Mouse (Mus musculus) midbrain, embryonic 15.5 days (tissue): ENCODE results near the gene Adam1a. TPM values are rescaled to one million over a fixed set of nuclear protein-coding genes. Genes with fewer than 3 reads are reported as not detected.

Source experiments
- ATAC-seq: fragments of 200-750 bp; cut with Nextera tagmentation; replicated peaks from 2 replicates; pipeline ENCODE4 v1.8.0; 2017; ENCODE audit warnings: moderate TSS enrichment
- H3K27ac ChIP-seq: fragments of 300-500 bp; sonication (generic); 2 replicates; pipeline ENCODE4 v1.5.1; 2015; ENCODE audit warnings: mild to moderate bottlenecking, inconsistent platforms
- H3K27me3 ChIP-seq: fragments of 300-500 bp; sonication (generic); replicated peaks from 2 replicates; pipeline ENCODE4 v1.6.1; 2015; ENCODE audit warnings: inconsistent platforms
- H3K36me3 ChIP-seq: fragments of 300-500 bp; sonication (generic); replicated peaks from 2 replicates; pipeline ENCODE4 v1.6.1; 2015; ENCODE audit warnings: inconsistent platforms
- H3K4me1 ChIP-seq: fragments of 300-500 bp; sonication (generic); 2 replicates; pipeline ENCODE4 v1.6.1; 2015; ENCODE audit warnings: inconsistent platforms
- H3K4me2 ChIP-seq: fragments of 300-500 bp; sonication (generic); 2 replicates; pipeline ENCODE4 v1.6.1; 2015; ENCODE audit warnings: inconsistent platforms, mild to moderate bottlenecking, moderate library complexity
- H3K4me3 ChIP-seq: fragments of 300-500 bp; sonication (generic); 2 replicates; pipeline ENCODE4 v1.5.1; 2015; ENCODE audit warnings: mild to moderate bottlenecking, inconsistent platforms
- H3K9ac ChIP-seq: fragments of 300-500 bp; sonication (generic); 2 replicates; pipeline ENCODE4 v1.6.1; 2015; ENCODE audit warnings: mild to moderate bottlenecking, inconsistent platforms
- H3K9me3 ChIP-seq: fragments of 300-500 bp; sonication (generic); 2 replicates; pipeline ENCODE4 v1.6.1; 2016; ENCODE audit warnings: inconsistent platforms
- WGBS: fragments of 180-500 bp; shearing (Covaris S2); methylation state at CpG from one replicate; pipeline ENCODE4 v1.1.7; 2015; ENCODE audit warnings: mixed read lengths; 5-methylcytosine and 5-hydroxymethylcytosine counted together
- polyA plus RNA-seq: library from polyadenylated mRNA; unstranded; fragments of >200 nt; fragmentation: Nextera tagmentation; extraction: Ambion mirVana; gene quantifications from 2 replicates; pipeline ENCODE4 v1.2.1, GENCODE M21; 2015

Gene Adam1a
- polyA plus RNA-seq, 1 experiment from 2014 or later = 7.3 TPM

DNA sequence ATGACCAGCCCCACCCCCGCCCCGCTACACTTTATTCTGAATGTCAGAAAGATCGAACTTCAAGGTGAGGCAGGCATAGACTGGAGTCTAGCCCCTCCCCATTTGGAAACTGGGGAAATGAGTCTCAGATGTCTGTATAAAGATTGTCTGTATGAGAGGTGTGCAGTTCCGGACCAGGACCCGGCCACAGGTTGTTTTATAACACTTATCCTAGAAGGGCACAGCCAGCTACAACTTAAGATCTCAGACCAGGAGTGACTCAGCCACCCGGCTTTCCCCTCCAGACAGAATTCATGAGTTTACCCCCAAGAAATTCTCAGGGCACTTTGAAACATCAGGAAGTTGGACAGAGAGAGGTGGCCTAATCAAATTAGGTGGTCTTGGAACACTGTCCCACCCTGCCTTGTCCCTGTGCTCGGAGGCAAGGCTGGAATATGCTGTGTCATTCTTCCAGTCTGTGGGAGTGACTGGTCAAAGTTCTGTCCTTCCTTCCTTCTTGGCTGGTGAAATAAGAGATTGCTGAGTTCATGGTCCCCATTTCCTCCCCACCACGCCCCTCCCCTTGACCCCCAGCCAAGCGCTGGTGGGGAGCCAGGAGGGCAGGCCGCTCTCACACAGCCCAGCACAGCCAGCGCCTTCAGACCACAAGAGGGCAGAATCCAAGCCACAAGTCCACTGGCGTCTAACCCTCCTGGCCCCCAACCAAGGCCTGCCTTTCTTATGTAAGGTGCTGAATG is 38.7 kb upstream of the Adam1a start:
- peaks cover 12% of the 10 kb centered on the region; the same call in 1 of the 2 replicates for H3K36me3 ChIP-seq
- H3K9me3 ChIP-seq = no peaks in the 10 kb centered on the region
- ATAC-seq = no peak
- no peak overlapping the region for H3K27ac ChIP-seq
- H3K9ac ChIP-seq = no peak overlapping the region
- WGBS = 58% methylated on average over 12 of the region's 12 CpGs
- H3K27me3 ChIP-seq = no peaks in the 10 kb centered on the region
- no peaks in the 10 kb centered on the region for H3K4me1 ChIP-seq
- H3K4me3 ChIP-seq = no peak overlapping the region
- H3K4me2 ChIP-seq = no peak overlapping the region

GRCm38 (mm10) chr5:121581945-121582344 is 36.7 kb upstream of the Adam1a start:
- Histone ChIP-seq H3K27me3 (no peaks in the 10 kb centered on the region), H3K9ac (no peak overlapping the region), H3K9me3 (no peaks in the 10 kb centered on the region), H3K36me3 (peaks cover 12% of the 10 kb centered on the region; the same call in 1 of the 2 replicates), H3K4me3 (no peak overlapping the region), H3K4me1 (no peaks in the 10 kb centered on the region), H3K4me2 (no peak overlapping the region), H3K27ac (no peak overlapping the region)
- 94% methylated on average over 8 of the region's 8 CpGs for WGBS
- ATAC-seq = no peak

GRCm38 (mm10) chr5:121576927-121577488 is 31.7 kb upstream of the Adam1a start:
- Histone ChIP-seq H3K27me3 (no peaks in the 10 kb centered on the region), H3K36me3 (peaks cover 16% of the 10 kb centered on the region; the same call in 1 of the 2 replicates), H3K4me3 (no peak overlapping the region), H3K9ac (no peak overlapping the region), H3K4me2 (no peak overlapping the region), H3K9me3 (no peaks in the 10 kb centered on the region), H3K4me1 (no peaks in the 10 kb centered on the region), H3K27ac (no peak overlapping the region)
- 88% methylated on average over 11 of the region's 11 CpGs for WGBS
- ATAC-seq = no peak

DNA sequence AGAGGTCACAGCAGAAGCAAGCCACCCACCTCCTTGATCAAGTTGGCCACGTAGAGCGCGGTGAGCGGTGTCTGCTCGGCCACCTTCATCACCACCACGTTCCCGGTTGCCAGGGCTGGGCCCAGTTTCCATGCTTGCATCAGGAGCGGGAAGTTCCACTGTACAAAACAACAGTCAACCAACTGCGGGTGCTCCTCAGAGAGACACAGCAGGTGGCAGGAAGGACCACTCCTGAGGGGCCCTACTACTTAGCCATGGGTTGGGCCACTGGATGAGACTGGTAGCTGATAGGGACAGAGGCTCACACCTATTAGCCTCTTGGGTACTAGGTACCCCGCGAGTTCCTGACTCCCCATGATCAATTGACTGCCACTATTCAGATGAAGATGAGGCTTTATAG is 30.6 kb upstream of the Adam1a start:
- no peak overlapping the region for H3K4me3 ChIP-seq
- H3K9ac ChIP-seq = no peak overlapping the region
- H3K4me1 ChIP-seq = no peaks in the 10 kb centered on the region
- H3K9me3 ChIP-seq = no peaks in the 10 kb centered on the region
- H3K27ac ChIP-seq = no peak overlapping the region
- H3K4me2 ChIP-seq = no peak overlapping the region
- no peaks in the 10 kb centered on the region for H3K27me3 ChIP-seq
- ATAC-seq = no peak
- WGBS = 92% methylated on average over 11 of the region's 11 CpGs
- H3K36me3 ChIP-seq = peaks cover 16% of the 10 kb centered on the region; the same call in 1 of the 2 replicates

DNA sequence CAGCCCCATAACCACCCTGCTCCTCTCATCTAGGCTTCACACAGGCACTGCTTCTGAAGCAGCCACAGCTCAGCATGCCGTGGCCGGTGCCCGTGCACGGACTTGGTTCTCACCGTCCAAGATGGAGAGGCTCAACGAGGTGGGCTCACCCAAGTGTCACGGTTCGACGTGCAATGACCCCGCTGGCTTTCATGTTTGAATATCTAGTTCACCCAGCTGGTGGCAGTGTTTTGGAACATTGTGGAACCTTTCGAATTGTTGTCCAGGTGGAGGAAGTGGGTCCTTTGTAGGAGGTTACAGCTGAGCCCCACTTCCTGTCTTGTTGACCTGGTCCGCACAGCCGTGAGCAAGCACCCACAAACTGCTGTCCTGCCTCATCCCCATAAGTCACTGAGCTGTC is 28.9 kb upstream of the Adam1a start:
- Histone ChIP-seq H3K27me3 (no peaks in the 10 kb centered on the region), H3K4me2 (no peak overlapping the region), H3K27ac (no peak overlapping the region), H3K9ac (no peak overlapping the region), H3K9me3 (no peaks in the 10 kb centered on the region), H3K4me3 (no peak overlapping the region), H3K4me1 (no peaks in the 10 kb centered on the region), H3K36me3 (peaks cover 6% of the 10 kb centered on the region; the same call in 1 of the 2 replicates)
- ATAC-seq = no peak
- 88% methylated on average over 13 of the region's 13 CpGs for WGBS

DNA sequence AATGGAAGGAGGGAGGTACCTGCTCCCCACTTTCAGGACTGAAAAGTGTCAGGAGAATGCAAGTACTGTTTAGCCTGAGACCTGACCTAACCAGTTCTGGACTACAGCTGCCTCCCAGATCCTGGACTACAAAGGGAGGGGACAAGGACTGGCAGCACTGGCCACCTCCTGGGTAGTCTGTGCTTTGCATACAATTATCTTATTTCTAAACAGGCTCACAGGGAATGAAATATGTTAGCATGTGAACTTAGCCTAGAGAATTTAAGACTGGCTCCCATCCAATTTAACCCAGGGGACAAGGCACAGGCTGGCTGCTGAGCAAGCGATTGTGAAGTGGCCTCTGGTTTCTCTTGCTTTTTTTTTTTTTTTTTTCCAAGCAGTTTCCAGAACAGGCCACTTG is 25.5 kb upstream of the Adam1a start:
- no peak overlapping the region for H3K4me3 ChIP-seq
- 73% methylated on average over 1 of the region's 1 CpGs for WGBS
- H3K4me2 ChIP-seq = no peak overlapping the region
- H3K4me1 ChIP-seq = no peaks in the 10 kb centered on the region
- H3K9me3 ChIP-seq = no peaks in the 10 kb centered on the region
- no peak overlapping the region for H3K27ac ChIP-seq
- H3K27me3 ChIP-seq = no peaks in the 10 kb centered on the region
- peaks cover 4% of the 10 kb centered on the region; the same call in 1 of the 2 replicates for H3K36me3 ChIP-seq
- H3K9ac ChIP-seq = no peak overlapping the region
- no peak for ATAC-seq

- Histone ChIP-seq H3K27me3 (no peaks in the 10 kb centered on the region), H3K36me3 (peaks cover 4% of the 10 kb centered on the region; the same call in 1 of the 2 replicates), H3K4me1 (no peaks in the 10 kb centered on the region), H3K4me2 (no peak overlapping the region), H3K9me3 (no peaks in the 10 kb centered on the region), H3K9ac (no peak overlapping the region), H3K27ac (no peak overlapping the region), H3K4me3 (no peak overlapping the region)
- no peak for ATAC-seq
- WGBS = 67% methylated on average over 8 of the region's 9 CpGs
These were observed 24.7 kb upstream of the Adam1a start for GRCm38 (mm10) chr5:121569881-121570420.

DNA sequence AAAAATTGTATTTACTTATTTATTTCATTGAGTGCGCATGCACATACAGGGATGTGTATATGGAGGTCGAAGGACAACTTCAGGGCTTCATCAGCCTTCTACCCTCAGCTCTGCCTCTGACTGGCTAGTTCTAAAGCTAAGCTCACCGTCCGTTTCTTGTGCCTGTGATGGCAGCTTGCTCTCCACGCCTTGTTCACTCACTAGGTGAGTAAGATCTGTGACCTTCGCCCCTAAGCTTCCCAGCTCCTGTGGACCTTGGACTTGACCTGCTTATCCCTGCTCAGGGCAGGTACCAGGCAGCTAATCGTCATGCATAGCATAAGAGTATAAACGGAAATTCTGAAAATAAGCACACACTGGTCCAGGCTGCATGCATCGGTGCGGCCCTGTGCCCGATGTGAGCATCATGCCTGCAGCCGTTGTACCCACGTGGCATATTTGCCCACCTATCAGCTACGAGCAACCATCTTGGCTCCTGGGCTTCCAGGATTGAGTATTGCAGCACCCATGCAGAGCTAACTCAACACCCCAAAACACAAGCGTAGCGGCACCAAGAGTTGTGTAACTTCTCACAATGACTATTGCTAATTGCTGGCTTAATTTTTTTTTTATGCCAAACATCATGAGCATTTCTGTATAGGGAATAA is 20.9 kb upstream of the Adam1a start:
- peaks cover 3% of the 10 kb centered on the region; the same call in 1 of the 2 replicates for H3K4me1 ChIP-seq
- H3K27me3 ChIP-seq = no peaks in the 10 kb centered on the region
- no peaks in the 10 kb centered on the region for H3K36me3 ChIP-seq
- WGBS = 91% methylated on average over 16 of the region's 16 CpGs
- no peak overlapping the region for H3K4me3 ChIP-seq
- no peak overlapping the region for H3K9ac ChIP-seq
- no peak overlapping the region for H3K27ac ChIP-seq
- no peak overlapping the region for H3K4me2 ChIP-seq
- ATAC-seq = no peak
- no peaks in the 10 kb centered on the region for H3K9me3 ChIP-seq

DNA sequence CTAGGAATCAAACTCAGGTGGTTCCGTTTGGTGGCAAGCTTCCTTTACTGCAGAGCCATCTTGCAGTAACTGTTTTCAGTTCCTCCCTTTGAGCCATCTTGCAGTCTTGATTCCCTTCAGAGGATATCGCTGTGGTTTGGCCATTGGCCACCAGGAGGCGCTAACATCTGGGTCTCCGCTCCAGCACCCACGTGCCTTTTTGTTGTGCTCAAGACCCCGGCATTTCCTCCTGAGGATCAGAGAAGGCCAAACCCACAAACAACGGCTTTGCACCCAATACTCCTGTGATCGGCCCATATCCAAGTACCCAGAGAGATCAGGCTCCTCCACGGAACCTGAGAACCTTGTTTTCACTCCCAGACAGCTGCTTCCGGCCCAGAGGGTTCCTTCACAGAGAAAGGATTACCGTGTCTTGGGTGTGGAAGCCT is 19.2 kb upstream of the Adam1a start:
- 14% methylated on average over 11 of the region's 11 CpGs for WGBS
- no peaks in the 10 kb centered on the region for H3K27me3 ChIP-seq
- peak overlapping the region; percentile 32 for H3K4me2 ChIP-seq
- no peaks in the 10 kb centered on the region for H3K36me3 ChIP-seq
- peaks cover 3% of the 10 kb centered on the region; the same call in 1 of the 2 replicates for H3K4me1 ChIP-seq
- ATAC-seq = no peak
- H3K9me3 ChIP-seq = no peaks in the 10 kb centered on the region
- no peak overlapping the region for H3K9ac ChIP-seq
- H3K27ac ChIP-seq = no peak overlapping the region
- no peak overlapping the region for H3K4me3 ChIP-seq

DNA sequence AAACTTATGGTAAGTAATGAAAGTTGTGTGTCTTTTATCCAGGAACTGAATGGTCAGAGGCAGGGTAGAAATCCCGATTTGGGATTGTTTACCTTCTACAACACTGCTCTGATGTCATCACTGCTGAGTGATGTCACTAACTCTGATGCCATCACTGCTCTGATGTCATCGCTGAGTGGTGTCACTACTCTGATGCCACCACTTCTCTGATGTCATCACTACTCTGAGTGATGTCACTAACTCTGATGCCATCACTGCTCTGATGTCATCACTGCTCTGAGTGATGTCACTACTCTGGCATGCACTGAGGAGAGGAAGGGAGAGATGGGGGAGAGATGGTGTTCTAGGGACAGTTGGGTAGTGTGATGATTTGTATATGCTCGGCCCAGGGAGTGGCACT is 17.2 kb upstream of the Adam1a start:
- no peak overlapping the region for H3K4me2 ChIP-seq
- ATAC-seq = no peak
- 90% methylated on average over 3 of the region's 3 CpGs for WGBS

DNA sequence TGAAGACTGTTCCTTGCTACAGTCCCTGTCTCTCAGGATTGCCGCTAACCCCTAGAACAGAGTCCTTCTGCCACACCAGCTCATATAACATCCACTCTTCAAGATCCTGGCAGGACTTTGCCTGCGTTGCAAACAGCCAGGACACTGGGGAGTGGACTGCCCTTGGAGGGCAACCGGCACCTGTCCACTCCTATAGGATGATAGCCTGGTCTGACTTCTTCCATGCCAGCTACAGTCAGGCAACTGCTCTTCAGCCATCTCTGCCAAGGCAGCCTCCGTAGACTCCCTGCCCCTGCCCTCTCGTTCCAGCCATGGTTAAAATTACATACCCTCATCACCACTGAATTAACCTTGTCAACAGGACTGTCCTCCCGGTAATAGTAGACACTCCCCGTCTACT is 3.9 kb upstream of the Adam1a start:
- H3K4me1 ChIP-seq = peaks cover 16% of the 10 kb centered on the region
- no peaks in the 10 kb centered on the region for H3K27me3 ChIP-seq
- H3K9ac ChIP-seq = no peak overlapping the region
- H3K36me3 ChIP-seq = no peaks in the 10 kb centered on the region
- H3K27ac ChIP-seq = no peak overlapping the region
- H3K4me2 ChIP-seq = no peak overlapping the region
- H3K9me3 ChIP-seq = no peaks in the 10 kb centered on the region
- no peak overlapping the region for H3K4me3 ChIP-seq
- 87% methylated on average over 7 of the region's 7 CpGs for WGBS
- no peak for ATAC-seq

More for the DNA sequence above, 17.2 kb upstream of the Adam1a start:
- no peaks in the 10 kb centered on the region for H3K36me3 ChIP-seq
- H3K9me3 ChIP-seq = no peaks in the 10 kb centered on the region
- peaks cover 3% of the 10 kb centered on the region; the same call in 1 of the 2 replicates for H3K4me1 ChIP-seq
- H3K4me3 ChIP-seq = no peak overlapping the region
- H3K27ac ChIP-seq = no peak overlapping the region
- H3K27me3 ChIP-seq = no peaks in the 10 kb centered on the region
- H3K9ac ChIP-seq = no peak overlapping the region

DNA sequence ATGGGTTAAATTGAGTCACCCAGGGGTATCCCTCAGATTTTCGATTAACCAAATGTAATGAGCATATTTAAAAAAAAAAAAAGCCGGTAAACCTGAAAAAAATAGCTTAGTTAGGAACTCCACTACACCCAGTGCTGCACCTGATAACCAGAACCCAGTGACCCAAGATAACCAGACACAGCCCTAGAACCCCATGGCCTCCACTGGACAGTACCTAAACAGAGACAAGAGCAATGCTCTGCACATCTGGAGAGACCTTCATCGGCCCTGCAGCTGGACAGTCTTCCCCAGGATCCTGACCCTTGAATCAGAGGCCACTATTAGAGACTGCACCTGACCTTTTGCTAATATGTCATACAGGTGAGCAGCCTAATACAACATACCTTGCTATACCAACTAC is 1.8 kb upstream of the Adam1a start:
- Histone ChIP-seq H3K4me3 (no peak overlapping the region), H3K9me3 (no peaks in the 10 kb centered on the region), H3K4me1 (peaks cover 37% of the 10 kb centered on the region), H3K27ac (no peak overlapping the region), H3K4me2 (no peak overlapping the region), H3K36me3 (no peaks in the 10 kb centered on the region), H3K27me3 (no peaks in the 10 kb centered on the region), H3K9ac (no peak overlapping the region)
- 97% methylated on average over 3 of the region's 3 CpGs for WGBS
- no peak for ATAC-seq
